Mouse (Mus musculus): ENCODE measurements around the gene Hic2.
A peak's percentile ranks its signal among the peaks of the same experiment; 100 is the strongest.

DNA sequence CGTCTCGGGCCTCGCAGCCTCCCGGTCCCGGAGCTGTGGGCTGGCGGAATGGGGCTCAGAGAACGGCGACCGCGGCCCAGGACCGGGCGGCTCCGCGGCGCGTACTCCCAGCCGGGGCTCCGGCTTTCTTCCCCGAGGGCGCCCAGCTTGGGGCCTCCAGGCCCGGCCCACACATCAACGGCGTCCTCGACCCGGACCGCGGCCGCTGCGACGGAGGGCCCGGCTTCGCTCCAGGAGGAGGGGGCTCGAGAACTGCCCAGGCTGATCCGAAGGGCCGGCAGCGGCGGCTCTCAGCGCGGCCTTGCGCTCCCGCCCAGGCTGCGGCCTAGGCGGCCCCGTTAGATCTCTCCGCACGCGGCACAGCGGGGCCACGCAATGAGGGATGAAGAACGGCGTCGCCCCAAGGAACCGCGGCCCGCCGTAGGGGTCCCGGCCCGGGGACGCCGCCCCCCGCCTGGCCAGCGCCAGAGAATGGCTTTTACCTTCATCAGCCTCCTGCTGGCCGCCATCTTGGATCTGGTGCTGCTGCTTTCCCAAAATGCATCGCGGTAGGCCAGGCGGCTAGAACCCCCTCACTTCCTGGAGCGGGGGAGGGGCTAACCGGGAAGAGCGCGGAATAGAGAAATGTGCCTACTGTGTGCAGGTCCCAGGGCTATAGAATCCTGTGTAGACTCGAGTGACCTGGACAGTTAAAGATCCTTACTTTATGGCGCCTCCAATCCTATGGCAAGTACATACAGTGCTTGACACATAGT is 32.2 kb upstream of the Hic2 start:
- peak; percentile 15 for TF ChIP-seq E2F4 (IDR thresholded peaks at IDR 0.05; ENCODE audit: insufficient read depth)
- TF ChIP-seq POLR2A (IDR thresholded peaks at IDR 0.05; ENCODE audit: insufficient read length, low read depth) = peak; percentile 68
- TF ChIP-seq POLR2AphosphoS2 (IDR thresholded peaks at IDR 0.05; ENCODE audit: insufficient read length, low read depth) = peak; percentile 70
